Mouse (Mus musculus) CH12.LX (cell line): ENCODE data around the gene Yy1. TPM values are rescaled to one million over a fixed set of nuclear protein-coding genes. Genes with fewer than 3 reads are reported as not detected.
A peak's percentile ranks its signal among the peaks of the same experiment; 100 is the strongest.

ENCODE experiments used
- DNase-seq: peaks from one replicate; pipeline ENCODE4 v3.0.0-alpha.2; 2013; ENCODE audit errors: extremely low read depth
- H3K27ac ChIP-seq: 2 replicates; pipeline ENCODE4 v1.5.1; 2012; ENCODE audit warnings: low read depth, mild to moderate bottlenecking, control low read depth, moderate library complexity; ENCODE audit not compliant: insufficient read depth
- H3K27me3 ChIP-seq: replicated peaks from 2 replicates; pipeline ENCODE3; 2012; ENCODE audit warnings: inconsistent platforms
- H3K36me3 ChIP-seq, 2 experiments: replicated peaks in 1 of 2; 2 replicates each; pipeline versions ENCODE3 to v1.6.1; 2012; ENCODE audit warnings: inconsistent platforms in 1 of 2, low read length in 1 of 2, mild to moderate bottlenecking in 1 of 2, mixed read lengths in 1 of 2, moderate library complexity in 1 of 2; ENCODE audit not compliant: control insufficient read depth in 1 of 2, insufficient read depth in 1 of 2
- H3K4me1 ChIP-seq, 2 experiments: 2 replicates each; pipeline ENCODE4 v1.6.1; 2012; ENCODE audit warnings: inconsistent platforms in 1 of 2, moderate library complexity in 1 of 2; ENCODE audit not compliant: insufficient read depth in 2 of 2, control insufficient read depth in 1 of 2
- H3K4me2 ChIP-seq: 2 replicates; pipeline ENCODE4 v1.6.1; 2012; ENCODE audit warnings: low read depth, mild to moderate bottlenecking, control low read depth; ENCODE audit not compliant: poor library complexity, insufficient read depth, severe bottlenecking
- H3K4me3 ChIP-seq, 3 experiments: fragments of 150-350 bp in 1 of 3; sonication (generic) in 1 of 3; replicated peaks in 1 of 3; 2 replicates each; pipeline versions ENCODE3 to v1.5.1; 2011 to 2012; ENCODE audit warnings: low read depth in 2 of 3, low read length in 2 of 3, mild to moderate bottlenecking in 2 of 3, moderate library complexity in 2 of 3, control low read depth in 1 of 3, improper control_type of control experiment in 1 of 3, inconsistent platforms in 1 of 3, mixed read lengths in 1 of 3; ENCODE audit not compliant: poor library complexity in 1 of 3
- H3K79me2 ChIP-seq: replicated peaks from 2 replicates; pipeline ENCODE4 v1.6.1; 2012; ENCODE audit warnings: mild to moderate bottlenecking, moderate library complexity; ENCODE audit not compliant: control insufficient read depth, poor library complexity, insufficient read depth, severe bottlenecking; ENCODE audit errors: extremely low read depth
- H3K9ac ChIP-seq: 2 replicates; pipeline ENCODE4 v1.6.1; 2012; ENCODE audit warnings: low read depth, mild to moderate bottlenecking, control low read depth, moderate library complexity; ENCODE audit not compliant: insufficient read depth
- H3K9me3 ChIP-seq: replicated peaks from 2 replicates; pipeline ENCODE3; 2012; ENCODE audit warnings: low read length, inconsistent platforms, mixed read lengths
- CTCF ChIP-seq, 2 experiments: IDR thresholded peaks in 1 of 2; conservative IDR thresholded peaks in 1 of 2; 2 replicates each; pipeline ENCODE4 v1.5.1; 2011 to 2012; ENCODE audit warnings: low read depth in 2 of 2, low read length in 2 of 2, improper control_type of control experiment in 1 of 2, inconsistent platforms in 1 of 2, mild to moderate bottlenecking in 1 of 2, moderate library complexity in 1 of 2
- E2F4 ChIP-seq: IDR thresholded peaks from 2 replicates; pipeline ENCODE4 v1.6.1; 2011; ENCODE audit warnings: low read depth, low read length, improper control_type of control experiment; ENCODE audit not compliant: insufficient replicate concordance
- GABPA ChIP-seq: IDR thresholded peaks from 2 replicates; pipeline ENCODE4 v1.6.1; 2012; ENCODE audit warnings: low read depth, low read length, improper control_type of control experiment, inconsistent platforms; ENCODE audit not compliant: insufficient replicate concordance
- HCFC1 ChIP-seq: IDR thresholded peaks from 2 replicates; pipeline ENCODE4 v1.6.1; 2012; ENCODE audit warnings: low read depth, mild to moderate bottlenecking, inconsistent platforms, low read length, improper control_type of control experiment
- MAX ChIP-seq: IDR thresholded peaks from 2 replicates; pipeline ENCODE4 v1.6.1; 2011; ENCODE audit warnings: low read length, improper control_type of control experiment
- MAZ ChIP-seq: IDR thresholded peaks from 2 replicates; pipeline ENCODE4 v1.6.1; 2012; ENCODE audit warnings: low read depth, mild to moderate bottlenecking, inconsistent platforms, low read length, improper control_type of control experiment, moderate library complexity
- NELFE ChIP-seq: IDR thresholded peaks from 2 replicates; pipeline ENCODE4 v1.6.1; 2011; ENCODE audit warnings: low read depth, low read length, improper control_type of control experiment
- PAX5 ChIP-seq: IDR thresholded peaks from 2 replicates; pipeline ENCODE4 v1.6.1; 2012; ENCODE audit warnings: low read length, inconsistent platforms, mixed read lengths
- POLR2A ChIP-seq: IDR thresholded peaks from 2 replicates; pipeline ENCODE4 v1.6.1; 2011; ENCODE audit warnings: low read depth, mild to moderate bottlenecking, improper control_type of control experiment, low read length
- POLR2AphosphoS2 ChIP-seq: IDR thresholded peaks from 2 replicates; pipeline ENCODE4 v1.6.1; 2011; ENCODE audit warnings: low read depth, low read length, improper control_type of control experiment
- RAD21 ChIP-seq: IDR thresholded peaks from 2 replicates; pipeline ENCODE4 v1.6.1; 2011; ENCODE audit warnings: low read depth, mild to moderate bottlenecking, low read length, improper control_type of control experiment, moderate library complexity
- RCOR1 ChIP-seq: conservative IDR thresholded peaks from 2 replicates; pipeline ENCODE4 v1.6.1; 2012; ENCODE audit warnings: low read depth, mild to moderate bottlenecking, inconsistent platforms, low read length, improper control_type of control experiment
- SMC3 ChIP-seq: IDR thresholded peaks from 2 replicates; pipeline ENCODE4 v1.6.1; 2011; ENCODE audit warnings: low read depth, low read length, improper control_type of control experiment
- TBP ChIP-seq: conservative IDR thresholded peaks from 2 replicates; pipeline ENCODE4 v1.6.1; 2011; ENCODE audit warnings: low read depth, low read length, improper control_type of control experiment
- TCF12 ChIP-seq: IDR thresholded peaks from 2 replicates; pipeline ENCODE4 v1.6.1; 2014; ENCODE audit warnings: low read depth, mild to moderate bottlenecking, inconsistent platforms, low read length, improper control_type of control experiment
- UBTF ChIP-seq: IDR thresholded peaks from 2 replicates; pipeline ENCODE4 v1.6.1; 2012; ENCODE audit warnings: low read depth, mild to moderate bottlenecking, inconsistent platforms, low read length, improper control_type of control experiment, moderate library complexity
- USF2 ChIP-seq: conservative IDR thresholded peaks from 2 replicates; pipeline ENCODE4 v1.6.1; 2011; ENCODE audit warnings: low read depth, low read length, improper control_type of control experiment
- ZC3H11A ChIP-seq: IDR thresholded peaks from 2 replicates; pipeline ENCODE4 v1.6.1; 2012; ENCODE audit warnings: low read depth, mild to moderate bottlenecking, inconsistent platforms, low read length, improper control_type of control experiment
- ZMIZ1 ChIP-seq: IDR thresholded peaks from 2 replicates; pipeline ENCODE4 v1.6.1; 2012; ENCODE audit warnings: low read depth, mild to moderate bottlenecking, inconsistent platforms, low read length, improper control_type of control experiment
- ZNF384 ChIP-seq: IDR thresholded peaks from 2 replicates; pipeline ENCODE4 v1.6.1; 2012; ENCODE audit warnings: low read depth, low read length, improper control_type of control experiment, inconsistent platforms
- dilution Hi-C: fragments of 300-500 bp; cut with MboI; formaldehyde crosslinking; loops from 2 replicates; pipeline ENCODE4 v1.14.3; 2020; ENCODE audit warnings: low sequenced_read_pairs; ENCODE audit not compliant: extremely low pct_unique_long_range_greater_than_20kb, extremely low pct_ligation_motif_present
- in situ Hi-C: fragments of 300-500 bp; cut with MboI; formaldehyde crosslinking; loops from 3 replicates; pipeline ENCODE4 v1.14.3; 2019; ENCODE audit warnings: low sequenced_read_pairs, low pct_ligation_motif_present, low pct_unique_long_range_greater_than_20kb, mixed read lengths
- polyA plus RNA-seq: library from polyadenylated mRNA; unstranded; fragments of >175 nt; gene quantifications from 2 replicates; pipeline ENCODE4 v1.2.1, GENCODE M21; 2012; ENCODE audit warnings: low read depth; ENCODE audit not compliant: insufficient read length
- total RNA-seq, 2 experiments: library from RNA; depleted of rRNA; stranded (reverse); fragments of 300-350 nt in 1 of 2; fragments of >200 nt in 1 of 2; gene quantifications; 2 replicates each; pipeline ENCODE4 v1.2.3; 2012 to 2014

Gene Yy1
- total and polyA plus RNA-seq, 3 experiments = 30.8 to 56.8 (median 51.7) TPM

GRCm38 (mm10) chr12:108766866-108767265 lies 25.9 kb upstream of the Yy1 start:
- Histone ChIP-seq H3K36me3 (no peaks in the 10 kb centered on the region), H3K4me1 (peaks cover 16 to 40% of the 10 kb centered on the region in 2 experiments), H3K9me3 (no peaks in the 10 kb centered on the region), H3K4me2 (no peak overlapping the region), H3K9ac (no peak overlapping the region), H3K79me2 (no peaks in the 10 kb centered on the region), H3K4me3 (no peak overlapping the region), H3K27ac (no peak overlapping the region), H3K27me3 (peaks cover 2% of the 10 kb centered on the region)
- dilution Hi-C loops (no loop called here), in situ Hi-C loops (loop anchor here (10.0 to 25.0 kb wide), 2 partner anchors 128 to 155 kb away; partner anchors contain the start of genes Wars and Wdr25)
- DNase-seq = no peak
- TF ChIP-seq ZMIZ1 (no peak), PAX5 (no peak), NELFE (no peak)

- Histone ChIP-seq H3K4me2 (no peak overlapping the region; the same call in 1 of the 2 replicates), H3K4me3 (no peak overlapping the region), H3K79me2 (no peaks in the 10 kb centered on the region), H3K27ac (no peak overlapping the region), H3K9me3 (no peaks in the 10 kb centered on the region), H3K4me1 (peaks cover 8 to 30% of the 10 kb centered on the region in 2 experiments), H3K36me3 (peaks cover 0 to 2% of the 10 kb centered on the region in 2 experiments), H3K9ac (no peak overlapping the region), H3K27me3 (peaks cover 2% of the 10 kb centered on the region)
- dilution Hi-C loops = no loop called here
- in situ Hi-C loops = loop anchor here (10.0 to 25.0 kb wide), 2 partner anchors 126 to 156 kb away; partner anchors contain the start of genes Wars and Wdr25
- TF ChIP-seq RAD21 (no peak), RCOR1 (no peak), UBTF (no peak), SMC3 (no peak), TBP (no peak), TCF12 (no peak), CTCF (conservative IDR thresholded peaks at IDR 0.05 in 1 of 2, IDR thresholded peaks at IDR 0.05 in 1 of 2; ENCODE audit: low read depth in 2 of 2, low read length in 2 of 2) (no peak), HCFC1 (no peak), POLR2A (no peak), MAZ (no peak), ZC3H11A (no peak), MAX (no peak), ZNF384 (no peak), USF2 (no peak), GABPA (no peak), POLR2AphosphoS2 (no peak), E2F4 (no peak)
- DNase-seq = peak; percentile 39
Observed at GRCm38 (mm10) chr12:108768196-108768854, 24.4 kb upstream of the Yy1 start.
